Mouse (Mus musculus): ENCODE measurements around the gene H2al1a. TPM values are rescaled to one million over a fixed set of nuclear protein-coding genes. Genes with fewer than 3 reads are reported as not detected.
"Not testable (repeated sequence)": the region's sequence is repeated elsewhere in the genome, so short reads cannot be mapped to it uniquely, and the experiment has no call there.

The H2al1a gene
- polyA plus RNA-seq, 1 experiment from 2014 or later, result not detected

GRCm38 (mm10) chrX:11314858-11315257 lies 15.8 kb downstream of the H2al1a start, which contains the start of gene H2al1f:
H2al1f (plus strand) TSS chrX:11315158.
- not testable (repeated sequence) for DNase-seq (ENCODE audit: low spot score); H3K9ac ChIP-seq (ENCODE audit: low read length); H3K36me3 ChIP-seq (ENCODE audit: control insufficient read depth, insufficient read depth, low read length); H3K4me2 ChIP-seq (ENCODE audit: low read depth, severe bottlenecking); H3K27ac ChIP-seq (replicated peaks; ENCODE audit: low read depth, low read length); H3K9me3 ChIP-seq (ENCODE audit: control insufficient read depth, low read length); H3K4me3 ChIP-seq (ENCODE audit: low read depth, low read length); H3K4me1 ChIP-seq (ENCODE audit: control insufficient read depth, insufficient read depth, low read length); ATAC-seq (ENCODE audit: insufficient number of reproducible peaks, low FRiP score, low TSS enrichment, low read depth); H3K27me3 ChIP-seq (ENCODE audit: control insufficient read depth, insufficient read depth, low read length)
- WGBS, result no CpG with 5 or more reads among the region's 6 CpGs

DNA sequence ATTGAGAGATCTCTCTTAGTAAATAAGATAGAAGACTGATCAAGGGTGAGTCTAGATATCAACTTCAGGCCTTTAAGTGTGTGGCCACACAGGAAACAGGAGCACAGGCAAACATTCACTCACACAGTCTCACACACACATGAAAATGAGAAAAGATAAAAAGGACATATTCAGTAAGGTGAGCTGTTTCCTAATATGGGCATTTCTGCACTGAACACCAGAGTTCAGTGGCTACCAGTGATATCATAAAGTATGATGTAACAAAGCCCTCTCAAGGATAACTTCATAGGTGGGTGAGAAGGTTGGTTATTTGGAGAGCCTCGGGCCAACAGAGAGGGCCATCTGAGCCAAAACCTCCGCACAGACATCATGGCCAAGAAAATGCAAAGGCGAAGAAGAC lies 18.9 kb downstream of the H2al1a start, which contains the start of gene H2al1g:
Gene H2al1g, plus strand, starts transcription at position 301 of the 400 bp plus-strand sequence.
- not testable (repeated sequence) for H3K9ac ChIP-seq (ENCODE audit: low read length); H3K27ac ChIP-seq (replicated peaks; ENCODE audit: low read depth, low read length); DNase-seq (ENCODE audit: low spot score); H3K4me2 ChIP-seq (ENCODE audit: low read depth, severe bottlenecking); H3K36me3 ChIP-seq (ENCODE audit: control insufficient read depth, insufficient read depth, low read length); ATAC-seq (ENCODE audit: insufficient number of reproducible peaks, low FRiP score, low TSS enrichment, low read depth); H3K4me3 ChIP-seq (ENCODE audit: low read depth, low read length); H3K27me3 ChIP-seq (ENCODE audit: control insufficient read depth, insufficient read depth, low read length); H3K4me1 ChIP-seq (ENCODE audit: control insufficient read depth, insufficient read depth, low read length); H3K9me3 ChIP-seq (ENCODE audit: control insufficient read depth, low read length)
- WGBS, result no CpG with 5 or more reads among the region's 3 CpGs

GRCm38 (mm10) chrX:11321192-11321591 lies 22.1 kb downstream of the H2al1a start, which contains the start of gene H2al1h:
H2al1h (plus strand) TSS chrX:11321492.
- WGBS, result no CpG with 5 or more reads among the region's 6 CpGs
- not testable (repeated sequence) for H3K9ac ChIP-seq (ENCODE audit: low read length); H3K27ac ChIP-seq (replicated peaks; ENCODE audit: low read depth, low read length); DNase-seq (ENCODE audit: low spot score); H3K4me3 ChIP-seq (ENCODE audit: low read depth, low read length); H3K36me3 ChIP-seq (ENCODE audit: control insufficient read depth, insufficient read depth, low read length); H3K27me3 ChIP-seq (ENCODE audit: control insufficient read depth, insufficient read depth, low read length); H3K9me3 ChIP-seq (ENCODE audit: control insufficient read depth, low read length); H3K4me2 ChIP-seq (ENCODE audit: low read depth, severe bottlenecking); H3K4me1 ChIP-seq (ENCODE audit: control insufficient read depth, insufficient read depth, low read length); ATAC-seq (ENCODE audit: insufficient number of reproducible peaks, low FRiP score, low TSS enrichment, low read depth)

- H3K9me3 ChIP-seq (ENCODE audit: control insufficient read depth, low read length); ATAC-seq (ENCODE audit: insufficient number of reproducible peaks, low FRiP score, low TSS enrichment, low read depth); H3K4me2 ChIP-seq (ENCODE audit: low read depth, severe bottlenecking); DNase-seq (ENCODE audit: low spot score); H3K4me1 ChIP-seq (ENCODE audit: control insufficient read depth, insufficient read depth, low read length); H3K27me3 ChIP-seq (ENCODE audit: control insufficient read depth, insufficient read depth, low read length); H3K4me3 ChIP-seq (ENCODE audit: low read depth, low read length); H3K36me3 ChIP-seq (ENCODE audit: control insufficient read depth, insufficient read depth, low read length); H3K27ac ChIP-seq (replicated peaks; ENCODE audit: low read depth, low read length); H3K9ac ChIP-seq (ENCODE audit: low read length): not testable (repeated sequence)
- 88% methylated on average over 2 of the region's 5 CpGs for WGBS
Observed at GRCm38 (mm10) chrX:11324359-11324758, 25.3 kb downstream of the H2al1a start, which contains the start of gene H2al1i. H2al1i (plus strand) TSS chrX:11324659.

DNA sequence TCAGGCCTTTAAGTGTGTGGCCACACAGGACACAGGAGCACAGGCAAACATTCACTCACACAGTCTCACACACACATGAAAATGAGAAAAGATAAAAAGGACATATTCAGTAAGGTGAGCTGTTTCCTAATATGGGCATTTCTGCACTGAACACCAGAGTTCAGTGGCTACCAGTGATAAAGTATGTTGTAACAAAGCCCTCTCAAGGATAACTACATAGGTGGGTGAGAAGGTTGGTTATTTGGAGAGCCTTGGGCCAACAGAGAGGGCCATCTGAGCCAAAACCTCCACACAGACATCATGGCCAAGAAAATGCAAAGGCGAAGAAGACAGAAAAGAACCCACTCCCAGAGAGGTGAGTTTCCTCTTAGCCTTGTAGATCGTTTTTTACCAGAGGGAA lies 28.5 kb downstream of the H2al1a start, which contains the start of gene H2al1j:
Gene H2al1j, plus strand, starts transcription at position 301 of the 400 bp plus-strand sequence.
- WGBS, result 92% methylated on average over 2 of the region's 2 CpGs
- H3K36me3 ChIP-seq (ENCODE audit: control insufficient read depth, insufficient read depth, low read length); H3K4me2 ChIP-seq (ENCODE audit: low read depth, severe bottlenecking); H3K27ac ChIP-seq (replicated peaks; ENCODE audit: low read depth, low read length); H3K4me1 ChIP-seq (ENCODE audit: control insufficient read depth, insufficient read depth, low read length); DNase-seq (ENCODE audit: low spot score); H3K9ac ChIP-seq (ENCODE audit: low read length); ATAC-seq (ENCODE audit: insufficient number of reproducible peaks, low FRiP score, low TSS enrichment, low read depth); H3K9me3 ChIP-seq (ENCODE audit: control insufficient read depth, low read length); H3K27me3 ChIP-seq (ENCODE audit: control insufficient read depth, insufficient read depth, low read length); H3K4me3 ChIP-seq (ENCODE audit: low read depth, low read length): not testable (repeated sequence)

GRCm38 (mm10) chrX:11345762-11346161 lies 46.7 kb downstream of the H2al1a start:
- 37% methylated on average over 9 of the region's 9 CpGs for WGBS
- Histone ChIP-seq H3K4me2 (ENCODE audit: low read depth, severe bottlenecking) (no peak overlapping the region; the same call in 1 of the 2 replicates), H3K36me3 (ENCODE audit: control insufficient read depth, insufficient read depth, low read length) (no peaks in the 10 kb centered on the region), H3K27me3 (ENCODE audit: control insufficient read depth, insufficient read depth, low read length) (no peaks in the 10 kb centered on the region), H3K27ac (replicated peaks; ENCODE audit: low read depth, low read length) (0 out of 2 replicates have a peak overlapping the region, but pooled peaks have one; percentile 42), H3K9me3 (ENCODE audit: control insufficient read depth, low read length) (no peaks in the 10 kb centered on the region), H3K4me1 (ENCODE audit: control insufficient read depth, insufficient read depth, low read length) (0 out of 2 replicates have a peak, but pooled peaks cover 2% of the 10 kb centered on the region), H3K9ac (ENCODE audit: low read length) (no peak overlapping the region), H3K4me3 (ENCODE audit: low read depth, low read length) (no peak overlapping the region)
- ATAC-seq (ENCODE audit: insufficient number of reproducible peaks, low FRiP score, low TSS enrichment, low read depth) (0 out of 2 replicates have a peak, but pooled peaks have one; percentile 47), DNase-seq (ENCODE audit: low spot score) (peak; percentile 66)

GRCm38 (mm10) chrX:11346756-11347155 lies 47.7 kb downstream of the H2al1a start:
- Histone ChIP-seq H3K4me1 (ENCODE audit: control insufficient read depth, insufficient read depth, low read length) (0 out of 2 replicates have a peak, but pooled peaks cover 2% of the 10 kb centered on the region), H3K4me2 (ENCODE audit: low read depth, severe bottlenecking) (no peak overlapping the region), H3K9me3 (ENCODE audit: control insufficient read depth, low read length) (no peaks in the 10 kb centered on the region), H3K4me3 (ENCODE audit: low read depth, low read length) (no peak overlapping the region), H3K27ac (replicated peaks; ENCODE audit: low read depth, low read length) (no peak overlapping the region), H3K36me3 (ENCODE audit: control insufficient read depth, insufficient read depth, low read length) (no peaks in the 10 kb centered on the region), H3K9ac (ENCODE audit: low read length) (no peak overlapping the region), H3K27me3 (ENCODE audit: control insufficient read depth, insufficient read depth, low read length) (no peaks in the 10 kb centered on the region)
- no peak for DNase-seq (ENCODE audit: low spot score)
- ATAC-seq (ENCODE audit: insufficient number of reproducible peaks, low FRiP score, low TSS enrichment, low read depth), result no peak
- 94% methylated on average over 3 of the region's 3 CpGs for WGBS
